Mouse (Mus musculus) neutrophil, adult 5-6 weeks (primary cell): ENCODE measurements around the gene Rangap1. TPM values are rescaled to one million over a fixed set of nuclear protein-coding genes. Genes with fewer than 3 reads are reported as not detected.

ENCODE experiments used
- ATAC-seq: fragments of 151-379, 151-347 bp; 2 replicates; pipeline ENCODE4 v1.8.0; 2017; ENCODE audit warnings: mild to moderate bottlenecking, moderate TSS enrichment; ENCODE audit not compliant: insufficient number of reproducible peaks, poor library complexity, low FRiP score, severe bottlenecking; ENCODE audit errors: extremely low read depth
- total RNA-seq: library from RNA; stranded (forward); fragments of 200-1000 nt; gene quantifications from 2 replicates; pipeline ENCODE4 v1.2.3, GENCODE M21; 2017

Rangap1 gene
- total RNA-seq = 30.6 and 32.8 TPM in 2 replicates

GRCm38 (mm10) chr15:81744992-81745600, at the start of gene Rangap1, which contains the start of gene Zc3h7b:
Gene Rangap1 (minus strand): TSS chr15:81745530.
Gene Zc3h7b (plus strand): TSS chr15:81745057.
- no peak for ATAC-seq

- no peak for ATAC-seq
Measured at GRCm38 (mm10) chr15:81792444-81792843, 47.1 kb upstream of the Rangap1 start.

GRCm38 (mm10) chr15:81787525-81787924, 42.2 kb upstream of the Rangap1 start:
- ATAC-seq = no peak

- no peak for ATAC-seq
Measured at GRCm38 (mm10) chr15:81785701-81786100, 40.4 kb upstream of the Rangap1 start.

- ATAC-seq = no peak
Measured at GRCm38 (mm10) chr15:81784762-81785161, 39.4 kb upstream of the Rangap1 start.

- ATAC-seq = no peak
Measured at GRCm38 (mm10) chr15:81781816-81782215, 36.5 kb upstream of the Rangap1 start.

GRCm38 (mm10) chr15:81776631-81777422, 31.5 kb upstream of the Rangap1 start:
- ATAC-seq = no peak

- ATAC-seq = no peak
Measured at GRCm38 (mm10) chr15:81774505-81775171, 29.3 kb upstream of the Rangap1 start.

GRCm38 (mm10) chr15:81772431-81773120, 27.2 kb upstream of the Rangap1 start:
- ATAC-seq = no peak

- no peak for ATAC-seq
Measured at GRCm38 (mm10) chr15:81769037-81769436, 23.7 kb upstream of the Rangap1 start.

- ATAC-seq = no peak
Measured at GRCm38 (mm10) chr15:81766439-81766838, 21.1 kb upstream of the Rangap1 start.

GRCm38 (mm10) chr15:81765651-81766050, 20.3 kb upstream of the Rangap1 start:
- no peak for ATAC-seq

- ATAC-seq = no peak
Measured at GRCm38 (mm10) chr15:81764573-81764972, 19.2 kb upstream of the Rangap1 start.

- no peak for ATAC-seq
Measured at GRCm38 (mm10) chr15:81761959-81762358, 16.6 kb upstream of the Rangap1 start.

- no peak for ATAC-seq
Measured at GRCm38 (mm10) chr15:81761381-81761780, 16.1 kb upstream of the Rangap1 start.

GRCm38 (mm10) chr15:81760361-81761079, 15.2 kb upstream of the Rangap1 start:
- no peak for ATAC-seq

GRCm38 (mm10) chr15:81759542-81759941, 14.2 kb upstream of the Rangap1 start:
- ATAC-seq = no peak

- no peak for ATAC-seq
Measured at GRCm38 (mm10) chr15:81758701-81759100, 13.4 kb upstream of the Rangap1 start.

- no peak for ATAC-seq
Measured at GRCm38 (mm10) chr15:81753669-81754068, 8.3 kb upstream of the Rangap1 start.
